Mouse (Mus musculus) cortical plate, adult 2 months (tissue): ENCODE results near the gene Tktl2.

Experiments
- CTCF ChIP-seq: fragments of 200-500 bp; IDR thresholded peaks from 2 replicates; pipeline ENCODE4 v1.5.1; 2011; ENCODE audit warnings: mild to moderate bottlenecking, control low read depth, low read length; ENCODE audit not compliant: insufficient read depth; ENCODE audit errors: extremely low read depth
- POLR2A ChIP-seq: fragments of 200-500 bp; IDR thresholded peaks from 2 replicates; pipeline ENCODE4 v1.6.1; 2011; ENCODE audit warnings: mild to moderate bottlenecking, low read length, control low read depth; ENCODE audit not compliant: insufficient read depth; ENCODE audit errors: extremely low read depth

GRCm38 (mm10) chr8:66511537-66511936 lies at the start of gene Tktl2:
- TF ChIP-seq CTCF (no peak), POLR2A (no peak)
